Mouse (Mus musculus): ENCODE measurements around the gene Eif5b.

GRCm38 (mm10) chr1:38027301-38027700 is 29.5 kb downstream of the Eif5b start:
- TF ChIP-seq CTCF (IDR thresholded peaks at IDR 0.05; ENCODE audit: insufficient read depth, low read length) (no peak), POLR2A (IDR thresholded peaks at IDR 0.05; ENCODE audit: borderline replicate concordance, extremely low read depth, low read depth, low read length) (no peak)

All from lung, adult 2 months (tissue).